Mouse (Mus musculus) cerebellum, adult 11-12 months (tissue): ENCODE measurements around the gene Abhd18.

Experiments used
- DNase-seq: peaks from one replicate; pipeline ENCODE4 v3.0.0; 2022

The Abhd18 gene

GRCm38 (mm10) chr3:40951365-40951764 lies 104.6 kb downstream of the Abhd18 start:
- DNase-seq: no peak

DNA sequence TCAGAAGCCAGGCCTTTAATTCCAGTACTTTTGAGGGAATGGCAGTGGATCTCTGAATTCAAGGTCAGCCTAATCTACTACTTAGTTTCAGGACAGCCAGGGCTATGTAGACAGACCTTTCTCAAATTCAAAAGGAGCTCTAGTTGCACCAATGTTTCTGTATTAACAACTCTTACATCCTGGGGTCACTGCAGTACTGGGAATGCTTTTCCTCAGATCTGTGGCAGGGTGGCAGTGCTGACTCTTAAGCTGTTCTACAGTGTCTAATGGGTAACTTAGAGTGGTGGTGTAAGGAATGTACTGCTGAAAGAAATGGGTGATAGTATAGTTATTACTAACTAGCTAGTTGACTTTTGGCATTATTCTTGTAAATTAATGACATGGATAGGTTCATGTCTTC lies 105.8 kb downstream of the Abhd18 start:
- DNase-seq: no peak

GRCm38 (mm10) chr3:40954792-40955191 lies 108.0 kb downstream of the Abhd18 start:
- DNase-seq: no peak

DNA sequence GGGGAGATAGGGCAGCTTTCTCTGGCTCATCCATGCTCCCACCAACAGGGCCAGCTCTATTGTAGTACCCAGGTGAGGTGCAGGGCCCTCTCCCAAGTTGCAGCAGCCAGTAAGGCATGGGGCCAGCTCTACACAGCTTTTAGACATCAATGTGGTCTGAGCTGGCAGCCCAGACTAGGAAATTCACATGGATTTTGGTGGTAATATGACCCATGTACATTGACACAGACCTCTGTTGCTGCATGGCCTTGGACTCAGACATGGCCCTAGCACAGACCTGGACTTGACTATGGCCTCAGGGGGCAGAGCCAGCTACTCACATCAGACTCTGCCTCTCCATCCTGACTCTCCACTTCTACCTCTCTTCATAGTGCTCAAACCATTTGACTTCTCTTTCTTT lies 112.1 kb downstream of the Abhd18 start:
- DNase-seq: no peak

GRCm38 (mm10) chr3:40980758-40981157 lies 134.0 kb downstream of the Abhd18 start:
- no peak for DNase-seq

DNA sequence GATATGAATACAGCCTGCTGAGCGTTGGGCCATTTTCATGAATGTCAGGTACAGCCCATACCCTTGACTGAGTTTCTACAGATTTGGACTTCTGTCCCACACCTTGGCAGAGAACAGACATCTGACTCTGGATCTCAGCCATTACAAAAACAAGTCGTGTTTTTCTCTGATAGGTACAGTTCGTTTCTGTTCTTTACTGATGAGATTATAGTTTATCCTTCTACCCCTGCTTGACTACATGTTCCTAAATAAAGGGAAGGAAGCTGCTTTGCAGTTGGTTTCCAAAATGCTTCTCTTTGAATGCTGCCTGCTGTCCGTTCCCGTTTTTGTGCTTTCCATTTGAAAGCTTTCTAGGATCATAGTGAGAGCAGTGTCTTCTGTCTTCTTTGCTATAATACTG lies 140.8 kb downstream of the Abhd18 start:
- DNase-seq: no peak
